Mouse (Mus musculus): Measurements from ENCODE around the gene Camta1. TPM values are rescaled to one million over a fixed set of nuclear protein-coding genes. Genes with fewer than 3 reads are reported as not detected.
A peak's percentile ranks its signal among the peaks of the same experiment; 100 is the strongest.

Camta1 gene
- polyA plus RNA-seq, 1 experiment from 2014 or later, result 106 TPM

DNA sequence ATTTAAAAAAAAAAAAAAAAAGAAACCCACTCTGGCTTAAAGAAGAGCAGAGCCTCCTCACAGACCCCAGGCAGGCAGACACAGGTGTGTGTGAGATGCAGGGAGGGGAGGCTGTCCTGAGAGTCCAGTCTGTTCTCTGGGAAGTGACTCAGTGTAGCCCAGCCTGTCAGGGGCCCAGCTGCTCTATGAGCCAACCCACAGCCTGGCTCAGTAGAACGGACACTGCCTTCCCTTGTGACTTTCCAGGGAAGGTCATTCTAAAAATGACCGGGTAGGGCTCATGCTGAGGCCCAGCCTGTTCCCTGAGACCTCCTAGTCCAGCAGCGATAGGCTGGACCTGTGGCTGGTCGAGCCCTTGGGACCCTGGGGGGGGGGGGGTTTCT lies 667.0 kb downstream of the Camta1 start:
- H3K9ac ChIP-seq (ENCODE audit: low read length), result no peak overlapping the region
- H3K4me2 ChIP-seq (ENCODE audit: low read depth, severe bottlenecking), result no peak overlapping the region
- DNase-seq (ENCODE audit: low spot score) (no peak), ATAC-seq (ENCODE audit: insufficient number of reproducible peaks, low FRiP score, low TSS enrichment, low read depth) (no peak)
- H3K9me3 ChIP-seq (ENCODE audit: control insufficient read depth, low read length), result no peaks in the 10 kb centered on the region
- no peak overlapping the region for H3K27ac ChIP-seq (replicated peaks; ENCODE audit: low read depth, low read length)
- no peaks in the 10 kb centered on the region for H3K27me3 ChIP-seq (ENCODE audit: control insufficient read depth, insufficient read depth, low read length)
- H3K4me3 ChIP-seq (ENCODE audit: low read depth, low read length), result no peak overlapping the region
- no peaks in the 10 kb centered on the region for H3K36me3 ChIP-seq (ENCODE audit: control insufficient read depth, insufficient read depth, low read length)
- no peaks in the 10 kb centered on the region for H3K4me1 ChIP-seq (ENCODE audit: control insufficient read depth, insufficient read depth, low read length)
- 54% methylated on average over 4 of the region's 4 CpGs for WGBS

- H3K9ac ChIP-seq (ENCODE audit: low read length), result no peak overlapping the region
Measured at GRCm38 (mm10) chr4:151194030-151194714, 667.5 kb downstream of the Camta1 start.

DNA sequence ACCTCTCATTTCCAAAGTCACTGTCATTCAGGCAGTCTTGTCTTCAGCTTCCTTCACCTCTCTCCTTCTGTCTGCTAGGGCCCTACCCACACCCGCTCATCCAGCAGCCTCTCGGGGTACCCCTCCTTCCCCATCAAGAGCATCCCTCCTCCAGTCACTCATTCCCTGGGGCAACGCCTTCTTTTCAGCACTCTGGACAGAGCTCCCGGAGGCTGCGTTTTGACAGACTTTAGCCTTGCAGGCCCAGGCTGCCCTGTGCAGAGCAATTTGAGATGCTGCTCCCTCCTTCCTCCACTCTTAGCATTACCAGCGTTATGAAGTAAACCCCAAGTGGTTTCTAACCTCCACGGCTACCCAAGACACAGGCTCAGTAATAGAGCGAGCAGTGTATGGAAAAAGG lies 675.2 kb downstream of the Camta1 start:
- 10% methylated on average over 8 of the region's 8 CpGs for WGBS
- Histone ChIP-seq H3K27me3 (ENCODE audit: control insufficient read depth, insufficient read depth, low read length) (no peaks in the 10 kb centered on the region), H3K27ac (replicated peaks; ENCODE audit: low read depth, low read length) (no peak overlapping the region)

More at GRCm38 (mm10) chr4:151194030-151194714, 667.5 kb downstream of the Camta1 start:
- H3K27ac ChIP-seq (replicated peaks; ENCODE audit: low read depth, low read length), result no peak overlapping the region
- H3K4me1 ChIP-seq (ENCODE audit: control insufficient read depth, insufficient read depth, low read length), result no peaks in the 10 kb centered on the region
- no peak overlapping the region for H3K4me2 ChIP-seq (ENCODE audit: low read depth, severe bottlenecking)
- no peaks in the 10 kb centered on the region for H3K27me3 ChIP-seq (ENCODE audit: control insufficient read depth, insufficient read depth, low read length)
- no peak for DNase-seq (ENCODE audit: low spot score)
- WGBS, result 48% methylated on average over 11 of the region's 11 CpGs
- no peaks in the 10 kb centered on the region for H3K36me3 ChIP-seq (ENCODE audit: control insufficient read depth, insufficient read depth, low read length)
- no peak overlapping the region for H3K4me3 ChIP-seq (ENCODE audit: low read depth, low read length)
- H3K9me3 ChIP-seq (ENCODE audit: control insufficient read depth, low read length), result no peaks in the 10 kb centered on the region
- no peak for ATAC-seq (ENCODE audit: insufficient number of reproducible peaks, low FRiP score, low TSS enrichment, low read depth)

GRCm38 (mm10) chr4:151185750-151186149 lies 675.9 kb downstream of the Camta1 start:
- Histone ChIP-seq H3K4me3 (ENCODE audit: low read depth, low read length) (no peak overlapping the region), H3K9ac (ENCODE audit: low read length) (no peak overlapping the region), H3K4me1 (ENCODE audit: control insufficient read depth, insufficient read depth, low read length) (no peaks in the 10 kb centered on the region), H3K27me3 (ENCODE audit: control insufficient read depth, insufficient read depth, low read length) (no peaks in the 10 kb centered on the region), H3K36me3 (ENCODE audit: control insufficient read depth, insufficient read depth, low read length) (no peaks in the 10 kb centered on the region), H3K9me3 (ENCODE audit: control insufficient read depth, low read length) (no peaks in the 10 kb centered on the region), H3K27ac (replicated peaks; ENCODE audit: low read depth, low read length) (no peak overlapping the region), H3K4me2 (ENCODE audit: low read depth, severe bottlenecking) (no peak overlapping the region)
- DNase-seq (ENCODE audit: low spot score), result peak; percentile 71
- WGBS, result 11% methylated on average over 1 of the region's 1 CpGs
- ATAC-seq (ENCODE audit: insufficient number of reproducible peaks, low FRiP score, low TSS enrichment, low read depth), result no peak

More for the DNA sequence above, 675.2 kb downstream of the Camta1 start:
- H3K4me2 ChIP-seq (ENCODE audit: low read depth, severe bottlenecking), result no peak overlapping the region
- DNase-seq (ENCODE audit: low spot score) (peak; percentile 92), ATAC-seq (ENCODE audit: insufficient number of reproducible peaks, low FRiP score, low TSS enrichment, low read depth) (no peak)
- H3K9ac ChIP-seq (ENCODE audit: low read length), result no peak overlapping the region
- H3K4me1 ChIP-seq (ENCODE audit: control insufficient read depth, insufficient read depth, low read length), result no peaks in the 10 kb centered on the region
- H3K36me3 ChIP-seq (ENCODE audit: control insufficient read depth, insufficient read depth, low read length), result no peaks in the 10 kb centered on the region
- no peaks in the 10 kb centered on the region for H3K9me3 ChIP-seq (ENCODE audit: control insufficient read depth, low read length)
- H3K4me3 ChIP-seq (ENCODE audit: low read depth, low read length), result no peak overlapping the region

DNA sequence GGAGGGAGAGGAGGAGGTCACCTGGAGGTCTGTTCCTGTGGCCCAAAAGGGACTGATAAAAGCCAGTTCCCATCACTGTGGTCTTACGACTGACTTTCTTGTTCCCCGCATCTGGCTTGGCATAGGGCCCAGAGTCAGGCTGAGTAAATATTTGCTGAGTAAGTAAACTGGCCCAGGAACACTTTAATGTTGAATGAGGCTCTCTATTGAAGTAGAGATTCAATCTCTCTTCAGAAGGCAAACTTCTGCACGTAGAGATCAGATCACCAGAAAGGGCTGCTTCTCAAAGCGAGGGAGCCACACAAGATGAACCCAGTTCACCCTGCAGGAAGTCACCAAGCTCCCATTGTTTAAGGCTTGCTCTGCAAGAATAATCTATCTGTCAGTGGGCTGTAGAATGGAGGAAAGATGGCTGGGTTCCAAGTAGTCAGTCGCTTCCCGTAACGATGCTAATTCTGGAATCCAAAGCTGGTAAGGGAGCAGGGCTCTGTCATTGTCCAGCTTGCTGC lies 681.2 kb downstream of the Camta1 start:
- H3K36me3 ChIP-seq (ENCODE audit: control insufficient read depth, insufficient read depth, low read length), result no peaks in the 10 kb centered on the region
- H3K9me3 ChIP-seq (ENCODE audit: control insufficient read depth, low read length), result no peaks in the 10 kb centered on the region
- H3K27me3 ChIP-seq (ENCODE audit: control insufficient read depth, insufficient read depth, low read length), result no peaks in the 10 kb centered on the region
- DNase-seq (ENCODE audit: low spot score), result no peak
- H3K4me3 ChIP-seq (ENCODE audit: low read depth, low read length), result no peak overlapping the region
- no peak overlapping the region for H3K27ac ChIP-seq (replicated peaks; ENCODE audit: low read depth, low read length)
- ATAC-seq (ENCODE audit: insufficient number of reproducible peaks, low FRiP score, low TSS enrichment, low read depth), result no peak
- no peaks in the 10 kb centered on the region for H3K4me1 ChIP-seq (ENCODE audit: control insufficient read depth, insufficient read depth, low read length)
- WGBS, result 70% methylated on average over 7 of the region's 7 CpGs
- H3K4me2 ChIP-seq (ENCODE audit: low read depth, severe bottlenecking), result no peak overlapping the region
- H3K9ac ChIP-seq (ENCODE audit: low read length), result no peak overlapping the region

DNA sequence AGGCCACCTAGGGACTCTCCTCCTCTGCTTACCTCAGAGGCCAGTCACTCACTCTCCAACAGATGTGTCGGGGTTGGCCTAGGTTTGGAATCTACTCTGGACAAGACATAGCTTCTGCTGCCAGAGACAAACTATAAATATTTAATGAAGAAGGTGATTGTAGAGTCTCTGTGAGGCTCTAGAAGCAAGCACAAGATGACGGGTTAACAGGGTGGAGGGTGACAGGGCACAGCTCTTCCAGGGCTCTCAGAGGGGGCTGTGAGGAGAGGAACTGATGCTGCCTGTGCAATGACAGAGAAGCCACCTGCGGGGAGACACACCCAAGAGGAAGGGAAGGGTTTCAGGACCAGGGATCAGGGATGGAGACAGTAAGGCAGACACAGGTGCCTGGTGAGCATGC lies 682.0 kb downstream of the Camta1 start:
- DNase-seq (ENCODE audit: low spot score), result no peak
- H3K4me3 ChIP-seq (ENCODE audit: low read depth, low read length), result no peak overlapping the region
- no peak overlapping the region for H3K27ac ChIP-seq (replicated peaks; ENCODE audit: low read depth, low read length)
- no peak overlapping the region for H3K9ac ChIP-seq (ENCODE audit: low read length)
- H3K27me3 ChIP-seq (ENCODE audit: control insufficient read depth, insufficient read depth, low read length), result no peaks in the 10 kb centered on the region
- no peaks in the 10 kb centered on the region for H3K4me1 ChIP-seq (ENCODE audit: control insufficient read depth, insufficient read depth, low read length)
- WGBS, result 65% methylated on average over 3 of the region's 3 CpGs
- H3K36me3 ChIP-seq (ENCODE audit: control insufficient read depth, insufficient read depth, low read length), result no peaks in the 10 kb centered on the region
- no peak for ATAC-seq (ENCODE audit: insufficient number of reproducible peaks, low FRiP score, low TSS enrichment, low read depth)
- H3K4me2 ChIP-seq (ENCODE audit: low read depth, severe bottlenecking), result no peak overlapping the region
- no peaks in the 10 kb centered on the region for H3K9me3 ChIP-seq (ENCODE audit: control insufficient read depth, low read length)

DNA sequence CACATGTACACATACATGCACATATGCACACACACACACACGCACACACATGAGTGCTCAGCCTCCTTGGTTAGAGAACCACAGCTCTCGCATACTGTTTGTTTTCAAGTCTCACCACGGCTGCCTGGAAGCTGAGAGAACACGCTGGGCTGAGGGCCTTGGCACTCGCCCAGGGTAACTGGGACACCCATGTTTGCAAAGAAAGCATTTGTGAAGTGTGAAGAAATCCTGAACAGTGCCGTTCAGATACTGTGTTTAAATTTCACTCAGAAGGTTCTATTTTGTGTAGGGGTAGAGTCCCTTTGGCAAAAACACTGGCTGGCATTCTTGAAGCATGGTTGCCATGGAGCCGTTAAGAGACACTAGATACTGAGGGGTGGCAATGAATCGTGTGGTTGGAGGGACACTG lies 682.7 kb downstream of the Camta1 start:
- Histone ChIP-seq H3K4me1 (ENCODE audit: control insufficient read depth, insufficient read depth, low read length) (no peaks in the 10 kb centered on the region), H3K4me2 (ENCODE audit: low read depth, severe bottlenecking) (no peak overlapping the region), H3K9me3 (ENCODE audit: control insufficient read depth, low read length) (no peaks in the 10 kb centered on the region), H3K36me3 (ENCODE audit: control insufficient read depth, insufficient read depth, low read length) (no peaks in the 10 kb centered on the region), H3K27me3 (ENCODE audit: control insufficient read depth, insufficient read depth, low read length) (no peaks in the 10 kb centered on the region), H3K4me3 (ENCODE audit: low read depth, low read length) (no peak overlapping the region), H3K27ac (replicated peaks; ENCODE audit: low read depth, low read length) (no peak overlapping the region), H3K9ac (ENCODE audit: low read length) (no peak overlapping the region)
- ATAC-seq (ENCODE audit: insufficient number of reproducible peaks, low FRiP score, low TSS enrichment, low read depth), result no peak
- WGBS, result 76% methylated on average over 8 of the region's 8 CpGs
- DNase-seq (ENCODE audit: low spot score), result no peak

DNA sequence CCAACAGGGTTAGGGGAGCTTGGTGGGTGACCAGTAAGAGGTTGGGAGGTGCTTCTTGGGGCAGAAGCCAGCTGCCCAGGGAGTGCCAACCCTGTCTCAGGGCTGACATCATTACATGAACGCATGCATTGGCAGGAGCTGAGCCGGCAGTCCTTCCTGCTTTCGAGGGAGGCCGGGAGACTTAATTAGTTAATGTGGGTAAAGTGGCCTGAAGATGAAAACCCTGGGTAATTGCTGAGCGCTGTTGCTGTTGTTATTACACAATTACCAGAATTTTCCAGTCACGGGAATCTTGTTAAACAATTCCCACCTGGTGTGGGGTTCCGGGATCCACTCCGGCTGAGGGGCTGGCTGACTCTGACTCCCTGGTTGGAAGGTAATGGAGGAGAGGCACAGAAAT lies 689.1 kb downstream of the Camta1 start:
- Histone ChIP-seq H3K36me3 (ENCODE audit: control insufficient read depth, insufficient read depth, low read length) (no peaks in the 10 kb centered on the region), H3K4me2 (ENCODE audit: low read depth, severe bottlenecking) (no peak overlapping the region), H3K4me1 (ENCODE audit: control insufficient read depth, insufficient read depth, low read length) (peaks cover 2% of the 10 kb centered on the region; the same call in 1 of the 2 replicates), H3K9ac (ENCODE audit: low read length) (no peak overlapping the region), H3K9me3 (ENCODE audit: control insufficient read depth, low read length) (no peaks in the 10 kb centered on the region), H3K27ac (replicated peaks; ENCODE audit: low read depth, low read length) (no peak overlapping the region), H3K27me3 (ENCODE audit: control insufficient read depth, insufficient read depth, low read length) (no peaks in the 10 kb centered on the region), H3K4me3 (ENCODE audit: low read depth, low read length) (no peak overlapping the region)
- no peak for ATAC-seq (ENCODE audit: insufficient number of reproducible peaks, low FRiP score, low TSS enrichment, low read depth)
- DNase-seq (ENCODE audit: low spot score), result no peak
- 60% methylated on average over 8 of the region's 8 CpGs for WGBS

- no peak overlapping the region for H3K4me2 ChIP-seq (ENCODE audit: low read depth, severe bottlenecking)
- H3K4me1 ChIP-seq (ENCODE audit: control insufficient read depth, insufficient read depth, low read length), result peaks cover 2% of the 10 kb centered on the region; the same call in 1 of the 2 replicates
- H3K27me3 ChIP-seq (ENCODE audit: control insufficient read depth, insufficient read depth, low read length), result no peaks in the 10 kb centered on the region
- no peak overlapping the region for H3K4me3 ChIP-seq (ENCODE audit: low read depth, low read length)
- WGBS, result 79% methylated on average over 3 of the region's 3 CpGs
- no peak overlapping the region for H3K27ac ChIP-seq (replicated peaks; ENCODE audit: low read depth, low read length)
- H3K9me3 ChIP-seq (ENCODE audit: control insufficient read depth, low read length), result no peaks in the 10 kb centered on the region
- ATAC-seq (ENCODE audit: insufficient number of reproducible peaks, low FRiP score, low TSS enrichment, low read depth) (no peak), DNase-seq (ENCODE audit: low spot score) (no peak)
- H3K36me3 ChIP-seq (ENCODE audit: control insufficient read depth, insufficient read depth, low read length), result no peaks in the 10 kb centered on the region
- H3K9ac ChIP-seq (ENCODE audit: low read length), result no peak overlapping the region
Measured at GRCm38 (mm10) chr4:151171117-151171516, 690.6 kb downstream of the Camta1 start.

Measured in limb, embryonic 11.5 days (tissue).